Mouse (Mus musculus) liver, postnatal 0 days (tissue): Measurements from ENCODE around the gene Zfp78.

Experiments
- CTCF ChIP-seq: sonication (generic); IDR thresholded peaks from 2 replicates; pipeline ENCODE4 v1.5.1; 2016; ENCODE audit warnings: antibody characterized with exemption, low read depth
- EP300 ChIP-seq: IDR thresholded peaks from 2 replicates; pipeline ENCODE4 v1.6.1; 2016; ENCODE audit warnings: antibody characterized with exemption, low read depth, mild to moderate bottlenecking

DNA sequence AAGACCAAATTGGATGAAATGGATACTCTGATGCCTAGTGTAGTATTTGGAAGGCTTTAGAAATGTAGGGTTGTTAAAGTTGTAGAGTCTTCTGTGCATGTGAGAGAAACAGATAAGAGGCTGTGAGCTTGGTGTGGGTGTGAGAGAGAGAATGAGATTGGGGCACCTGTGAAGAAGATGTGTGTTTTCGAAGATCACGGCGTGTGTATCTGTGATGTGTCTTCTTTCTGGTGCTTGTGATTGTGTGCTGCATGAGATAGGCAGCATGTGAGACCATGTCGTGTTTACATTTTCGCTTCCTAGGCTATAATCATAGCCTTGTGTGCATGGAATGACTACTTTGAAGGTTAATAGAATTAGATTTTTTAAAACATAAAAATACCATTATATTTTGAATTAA lies 4.1 kb downstream of the Zfp78 start:
- TF ChIP-seq CTCF (no peak), EP300 (peak; percentile 65; the same call in 1 of the 2 replicates)
